Mouse (Mus musculus): ENCODE results near the gene Lrr1.

- TF ChIP-seq CTCF (IDR thresholded peaks at IDR 0.05; ENCODE audit: control insufficient read depth, insufficient read depth, insufficient replicate concordance, low read depth, low read length) (no peak), POLR2A (IDR thresholded peaks at IDR 0.05; ENCODE audit: control insufficient read depth, low read depth, low read length) (no peak)
Measured at GRCm38 (mm10) chr12:69207926-69208325, 39.3 kb downstream of the Lrr1 start.
